8 mouse cellular contexts compared by ENCODE assay signal in the genomic region with DNA sequence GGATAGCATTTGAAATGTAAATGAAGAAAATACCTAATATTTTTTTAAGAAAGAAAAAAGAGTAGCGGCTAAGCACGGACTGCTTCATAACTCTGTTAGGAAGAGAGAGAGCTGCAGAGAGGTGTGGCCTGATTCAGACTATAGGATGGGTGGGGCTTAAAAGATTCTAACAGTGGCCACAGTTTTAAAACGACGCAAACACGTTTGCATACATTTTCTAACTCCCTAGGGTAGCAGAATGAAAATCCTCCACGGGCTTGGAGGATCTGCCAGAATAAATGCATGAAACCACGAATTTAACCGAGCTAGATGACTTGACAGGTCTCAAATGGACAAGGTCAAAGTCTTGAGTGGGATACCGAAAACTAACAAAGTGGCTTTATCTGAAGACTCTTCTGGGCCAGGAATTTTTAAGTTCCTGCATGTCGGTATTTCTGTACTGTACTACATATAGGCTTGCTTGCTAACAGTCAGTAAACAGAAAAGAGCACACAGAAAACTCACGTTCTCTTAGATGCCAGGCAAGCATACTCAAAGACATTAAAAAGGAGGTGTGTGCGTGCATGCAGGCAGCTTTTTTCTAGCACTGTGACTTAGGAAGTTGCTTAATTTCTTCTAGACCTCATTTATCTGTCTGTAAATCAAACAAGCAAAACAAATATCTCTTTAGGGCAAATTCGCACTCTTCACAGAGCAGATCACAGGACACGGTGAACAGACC. TPM values are rescaled to one million over a fixed set of nuclear protein-coding genes. Genes with fewer than 3 reads are reported as not detected.
DNase-seq lines count a peak whose midpoint lies in the region; ATAC-seq and TF ChIP-seq lines count a peak whose summit lies in the region.

No protein-coding gene starts in this region.

- intact Hi-C loops in heart, postnatal 25 days (cut with DNase I): loop anchor here (5.0 kb wide), 1 partner anchor 301 kb away; the partner anchor contains the start of genes Dcaf6 and Mpc2

- TF ChIP-seq EP300 in liver, embryonic 14.5 days (IDR thresholded peaks at IDR 0.05; ENCODE audit: low read depth): no peak

- no peaks in the 10 kb centered on the region for H3K27me3 ChIP-seq in G1E (ENCODE audit: insufficient read depth, low read length)
- H3K27me3 ChIP-seq in forebrain, embryonic 16.5 days (replicated peaks; ENCODE audit: control insufficient read depth, insufficient read depth, low read length): peaks cover 8% of the 10 kb centered on the region; the same call in 1 of the 2 replicates
- H3K27me3 ChIP-seq in liver, embryonic 14.5 days (ENCODE audit: control insufficient read depth, insufficient read depth, low read length): no peaks in the 10 kb centered on the region

- TF ChIP-seq CTCF in G1E (IDR thresholded peaks at IDR 0.05; ENCODE audit: low read depth, low read length): no peak
- no peak for TF ChIP-seq CTCF in liver, embryonic 14.5 days (IDR thresholded peaks at IDR 0.05; ENCODE audit: low read depth)

- WGBS in forebrain, embryonic 16.5 days: 31% methylated on average over 14 of the region's 14 CpGs
- WGBS in liver, embryonic 14.5 days (ENCODE audit: insufficient replicate concordance): 11% methylated on average over 14 of the region's 14 CpGs

- peaks cover 24% of the 10 kb centered on the region for H3K36me3 ChIP-seq in G1E (replicated peaks)
- no peaks in the 10 kb centered on the region for H3K36me3 ChIP-seq in forebrain, embryonic 16.5 days (ENCODE audit: control insufficient read depth, insufficient read depth)
- H3K36me3 ChIP-seq in liver, embryonic 14.5 days (replicated peaks; ENCODE audit: control insufficient read depth, insufficient read depth, low read depth): peaks cover 8% of the 10 kb centered on the region; the same call in 1 of the 2 replicates

- peak; percentile 25 for ATAC-seq in G1E (ENCODE audit: extremely low read depth, insufficient number of reproducible peaks, low FRiP score, poor library complexity, severe bottlenecking)
- peak; percentile 36 for ATAC-seq in forebrain, embryonic 16.5 days
- ATAC-seq in liver, embryonic 14.5 days (ENCODE audit: insufficient read depth): no peak

- H3K9ac ChIP-seq in forebrain, embryonic 16.5 days (replicated peaks; ENCODE audit: low read depth, low read length): no peak overlapping the region
- peak overlapping the region; percentile 36 for H3K9ac ChIP-seq in liver, embryonic 14.5 days (replicated peaks)

- peak overlapping the region; percentile 99 for H3K4me2 ChIP-seq in forebrain, embryonic 16.5 days (ENCODE audit: low read length)
- peak overlapping the region; percentile 92 for H3K4me2 ChIP-seq in liver, embryonic 14.5 days (ENCODE audit: low read depth)

- H3K9me3 ChIP-seq in G1E (replicated peaks): peaks cover 10% of the 10 kb centered on the region
- H3K9me3 ChIP-seq in forebrain, embryonic 16.5 days (ENCODE audit: control insufficient read depth, low read length): no peaks in the 10 kb centered on the region
- no peaks in the 10 kb centered on the region for H3K9me3 ChIP-seq in liver, embryonic 14.5 days (ENCODE audit: control insufficient read depth, low read length)

- peak overlapping the region; percentile 98 for H3K4me3 ChIP-seq in G1E (ENCODE audit: low read depth, low read length)
- H3K4me3 ChIP-seq in forebrain, embryonic 16.5 days (replicated peaks; ENCODE audit: low read length): peak overlapping the region; percentile 86
- peak overlapping the region; percentile 53 to 86 for H3K4me3 ChIP-seq in liver, embryonic 14.5 days (ENCODE audit: insufficient read depth in 1 of 2, low read depth in 2 of 2, low read length in 2 of 2)

- peaks cover 48% of the 10 kb centered on the region for H3K4me1 ChIP-seq in G1E (ENCODE audit: insufficient read depth, low read depth, low read length)
- H3K4me1 ChIP-seq in forebrain, embryonic 16.5 days (replicated peaks; ENCODE audit: control insufficient read depth, insufficient read depth, low read length): peaks cover 12% of the 10 kb centered on the region
- peaks cover 14 to 27% of the 10 kb centered on the region in 2 experiments for H3K4me1 ChIP-seq in liver, embryonic 14.5 days (replicated peaks; ENCODE audit: control insufficient read depth in 2 of 2, insufficient read depth in 2 of 2, low read length in 1 of 2)

- H3K27ac ChIP-seq in forebrain, embryonic 16.5 days (ENCODE audit: low read length): no peak overlapping the region
- peak overlapping the region; percentile 38 for H3K27ac ChIP-seq in liver, embryonic 14.5 days

- peak; percentile 37 for DNase-seq in heart, adult 11 months
- DNase-seq in heart, postnatal 25 days (ENCODE audit: low spot score): no peak
- peak; percentile 51 for DNase-seq in G1E (ENCODE audit: low spot score)
- no peak for DNase-seq in liver, embryonic 14.5 days (ENCODE audit: low read depth in 3 of 3, low spot score in 3 of 3)
- DNase-seq in yolk sac, embryonic 10.5 days (ENCODE audit: low spot score): peak; percentile 20
- DNase-seq in left cerebral cortex, adult 9 months (ENCODE audit: low spot score in 2 of 2): no peak
- no peak for DNase-seq in natural killer cell, adult 2 months (ENCODE audit: low spot score in 2 of 2)

RNA-seq across cellular contexts. Expression of gene Creg1, which starts 0.5 kb away (rescaled TPM):
- 10 to 100 TPM; 64.4 to 68.6 TPM for total RNA-seq in heart, postnatal 25 days (2021)
- 514 and 555 TPM in 2 replicates for total RNA-seq in G1E (2014; fragmentation: Nextera tagmentation)
- 239 and 269 TPM in 2 replicates for total RNA-seq in G1E (2017)
- 139 and 160 TPM in 2 replicates for polyA plus RNA-seq in G1E (2012)
- 16.6 and 22.5 TPM in 2 replicates for polyA plus RNA-seq in forebrain, embryonic 16.5 days (2015; fragmentation: Nextera tagmentation; extraction: Ambion mirVana)
- polyA plus RNA-seq in liver, embryonic 14.5 days (2012; rRNA removed): 81.8 and 106 TPM in 2 replicates
- 369 and 390 TPM in 2 replicates for polyA plus RNA-seq in liver, embryonic 14.5 days (2014; fragmentation: Nextera tagmentation; extraction: Ambion mirVana)

RNA-seq across cellular contexts. Expression of gene Cd247, which starts 25.4 kb away (rescaled TPM):
- under 1 TPM; 0.39 to 0.60 TPM for total RNA-seq in heart, postnatal 25 days (2021)
- total RNA-seq in G1E (2014; fragmentation: Nextera tagmentation) (1.1 and 3.3 TPM in 2 replicates), G1E (2017) (1.0 and 1.4 TPM in 2 replicates)
- 0.96 and 1.6 TPM in 2 replicates for polyA plus RNA-seq in G1E (2012)
- 2.1 and 2.2 TPM in 2 replicates for polyA plus RNA-seq in forebrain, embryonic 16.5 days (2015; fragmentation: Nextera tagmentation; extraction: Ambion mirVana)
- polyA plus RNA-seq in liver, embryonic 14.5 days (2012; rRNA removed): 0.04 and 0.07 TPM in 2 replicates
- 0.16 and 0.47 TPM in 2 replicates for polyA plus RNA-seq in liver, embryonic 14.5 days (2014; fragmentation: Nextera tagmentation; extraction: Ambion mirVana)

RNA-seq across cellular contexts. Expression of gene Rcsd1, which starts 53.5 kb away (rescaled TPM):
- 10 to 100 TPM; 79.6 to 81.5 TPM for total RNA-seq in heart, postnatal 25 days (2021)
- total RNA-seq in G1E (2014; fragmentation: Nextera tagmentation): 14.2 and 16.1 TPM in 2 replicates
- 15.8 and 15.9 TPM in 2 replicates for total RNA-seq in G1E (2017)
- polyA plus RNA-seq in G1E (2012): 24.9 and 27.3 TPM in 2 replicates
- polyA plus RNA-seq in forebrain, embryonic 16.5 days (2015; fragmentation: Nextera tagmentation; extraction: Ambion mirVana): 8.3 and 9.9 TPM in 2 replicates
- 3.5 and 4.8 TPM in 2 replicates for polyA plus RNA-seq in liver, embryonic 14.5 days (2012; rRNA removed)
- polyA plus RNA-seq in liver, embryonic 14.5 days (2014; fragmentation: Nextera tagmentation; extraction: Ambion mirVana): 2.4 and 3.4 TPM in 2 replicates

Comparison
In these comparisons a context has a peak if more than half of its experiments do, and no peak if none do; other contexts are left out.
1. DNase-seq: peak in heart, adult 11 months (single experiment), G1E (single experiment) and yolk sac, embryonic 10.5 days (single experiment); none in heart, postnatal 25 days (single experiment), liver, embryonic 14.5 days (0 of 3), left cerebral cortex, adult 9 months (0 of 2) and natural killer cell, adult 2 months (0 of 2).
2. Peak in every context shown above with its lines, with median percentiles within 50 percentile points of each other: H3K4me3 ChIP-seq.